ENCODE assay signal across 22 mouse cellular contexts in genomic region chr15:97956416-97956815, GRCm38 (mm10). TPM values are rescaled to one million over a fixed set of nuclear protein-coding genes. Genes with fewer than 3 reads are reported as not detected.
DNase-seq lines count a peak whose midpoint lies in the region; ATAC-seq lines count a peak whose summit lies in the region.
"Had no signal": no experiment of that assay in that cellular context is flagged by ENCODE, and none has a peak within 500 bp of the region (broad histone marks: within the 10 kb centered on the region; RNA-seq: fewer than 3 reads in every experiment).

No protein-coding gene starts in this region.

- H3K4me2 ChIP-seq in forebrain, embryonic 11.5 days (ENCODE audit: low read depth, low read length, severe bottlenecking) = no peak overlapping the region
- H3K4me2 ChIP-seq in forebrain, embryonic 16.5 days (ENCODE audit: low read length) = no peak overlapping the region
- no peak overlapping the region for H3K4me2 ChIP-seq in midbrain, embryonic 11.5 days
- H3K4me2 ChIP-seq in midbrain, embryonic 16.5 days (ENCODE audit: low read length) = no peak overlapping the region
- no peak overlapping the region for H3K4me2 ChIP-seq in embryonic facial prominence, embryonic 12.5 days (replicated peaks)
- H3K4me2 ChIP-seq: heart, embryonic 13.5 days; hindbrain, embryonic 12.5 days; midbrain, embryonic 12.5 days had no signal

- H3K27ac ChIP-seq in forebrain, embryonic 11.5 days (ENCODE audit: low read depth, low read length) = no peak overlapping the region
- no peak overlapping the region for H3K27ac ChIP-seq in forebrain, embryonic 16.5 days (ENCODE audit: low read length)
- no peak overlapping the region for H3K27ac ChIP-seq in midbrain, embryonic 11.5 days (ENCODE audit: low read depth, low read length)
- H3K27ac ChIP-seq in midbrain, embryonic 16.5 days (ENCODE audit: low read length) = no peak overlapping the region
- H3K27ac ChIP-seq in embryonic facial prominence, embryonic 12.5 days = 0 out of 2 replicates have a peak overlapping the region, but pooled peaks have one; percentile 46
- H3K27ac ChIP-seq: heart, embryonic 13.5 days; hindbrain, embryonic 12.5 days; midbrain, embryonic 12.5 days; stomach, postnatal 0 days had no signal

- H3K9me3 ChIP-seq in forebrain, embryonic 11.5 days (ENCODE audit: control insufficient read depth, low read length) = no peaks in the 10 kb centered on the region
- H3K9me3 ChIP-seq in forebrain, embryonic 16.5 days (ENCODE audit: control insufficient read depth, low read length) = no peaks in the 10 kb centered on the region
- no peaks in the 10 kb centered on the region for H3K9me3 ChIP-seq in midbrain, embryonic 11.5 days (ENCODE audit: control insufficient read depth, low read length)
- no peaks in the 10 kb centered on the region for H3K9me3 ChIP-seq in midbrain, embryonic 16.5 days (replicated peaks; ENCODE audit: control insufficient read depth, low read length, poor library complexity, severe bottlenecking)
- H3K9me3 ChIP-seq in embryonic facial prominence, embryonic 12.5 days = no peaks in the 10 kb centered on the region
- H3K9me3 ChIP-seq: heart, embryonic 13.5 days; hindbrain, embryonic 12.5 days; midbrain, embryonic 12.5 days had no signal

- peaks cover 6% of the 10 kb centered on the region; the same call in 1 of the 2 replicates for H3K4me1 ChIP-seq in forebrain, embryonic 11.5 days (replicated peaks; ENCODE audit: control insufficient read depth, insufficient read depth, low read length)
- H3K4me1 ChIP-seq in forebrain, embryonic 16.5 days (replicated peaks; ENCODE audit: control insufficient read depth, insufficient read depth, low read length) = peaks cover 2% of the 10 kb centered on the region; the same call in 1 of the 2 replicates
- H3K4me1 ChIP-seq in midbrain, embryonic 11.5 days (ENCODE audit: control insufficient read depth, insufficient read depth, low read length) = peaks cover 6% of the 10 kb centered on the region
- H3K4me1 ChIP-seq in midbrain, embryonic 16.5 days (ENCODE audit: control insufficient read depth, insufficient read depth, low read length) = peaks cover 2% of the 10 kb centered on the region; the same call in 1 of the 2 replicates
- peaks cover 22% of the 10 kb centered on the region for H3K4me1 ChIP-seq in embryonic facial prominence, embryonic 12.5 days

- H3K27me3 ChIP-seq in forebrain, embryonic 11.5 days (ENCODE audit: control insufficient read depth, insufficient read depth, low read length) = no peaks in the 10 kb centered on the region
- H3K27me3 ChIP-seq in forebrain, embryonic 16.5 days (replicated peaks; ENCODE audit: control insufficient read depth, insufficient read depth, low read length) = no peaks in the 10 kb centered on the region
- H3K27me3 ChIP-seq in midbrain, embryonic 11.5 days (ENCODE audit: control insufficient read depth, insufficient read depth, low read length) = no peaks in the 10 kb centered on the region
- H3K27me3 ChIP-seq in midbrain, embryonic 16.5 days (ENCODE audit: control insufficient read depth, insufficient read depth, low read depth, low read length) = no peaks in the 10 kb centered on the region
- H3K27me3 ChIP-seq in embryonic facial prominence, embryonic 12.5 days = no peaks in the 10 kb centered on the region
- H3K27me3 ChIP-seq: hindbrain, embryonic 12.5 days had no signal

- H3K9ac ChIP-seq in forebrain, embryonic 11.5 days (ENCODE audit: low read length) = no peak overlapping the region
- no peak overlapping the region for H3K9ac ChIP-seq in forebrain, embryonic 16.5 days (replicated peaks; ENCODE audit: low read depth, low read length)
- no peak overlapping the region for H3K9ac ChIP-seq in midbrain, embryonic 11.5 days (ENCODE audit: low read length)
- no peak overlapping the region for H3K9ac ChIP-seq in midbrain, embryonic 16.5 days (ENCODE audit: low read depth, low read length)
- H3K9ac ChIP-seq in embryonic facial prominence, embryonic 12.5 days = 0 out of 2 replicates have a peak overlapping the region, but pooled peaks have one; percentile 27
- H3K9ac ChIP-seq: hindbrain, embryonic 12.5 days; midbrain, embryonic 12.5 days had no signal

- no peak overlapping the region for H3K4me3 ChIP-seq in forebrain, embryonic 11.5 days (ENCODE audit: low read depth, low read length)
- H3K4me3 ChIP-seq in forebrain, embryonic 16.5 days (replicated peaks; ENCODE audit: low read length) = no peak overlapping the region
- no peak overlapping the region for H3K4me3 ChIP-seq in midbrain, embryonic 11.5 days (ENCODE audit: low read depth, low read length)
- H3K4me3 ChIP-seq in midbrain, embryonic 16.5 days (ENCODE audit: low read depth, low read length) = no peak overlapping the region
- no peak overlapping the region for H3K4me3 ChIP-seq in embryonic facial prominence, embryonic 12.5 days
- H3K4me3 ChIP-seq: heart, embryonic 13.5 days; hindbrain, embryonic 12.5 days; midbrain, embryonic 12.5 days had no signal

- H3K36me3 ChIP-seq in forebrain, embryonic 11.5 days (ENCODE audit: control insufficient read depth, insufficient read depth, low read length) = no peaks in the 10 kb centered on the region
- H3K36me3 ChIP-seq in forebrain, embryonic 16.5 days (ENCODE audit: control insufficient read depth, insufficient read depth) = no peaks in the 10 kb centered on the region
- no peaks in the 10 kb centered on the region for H3K36me3 ChIP-seq in midbrain, embryonic 11.5 days (ENCODE audit: control insufficient read depth, insufficient read depth, low read length)
- H3K36me3 ChIP-seq in midbrain, embryonic 16.5 days (ENCODE audit: control insufficient read depth, insufficient read depth, low read length) = no peaks in the 10 kb centered on the region
- no peaks in the 10 kb centered on the region for H3K36me3 ChIP-seq in embryonic facial prominence, embryonic 12.5 days
- H3K36me3 ChIP-seq: heart, embryonic 13.5 days; hindbrain, embryonic 12.5 days; midbrain, embryonic 12.5 days had no signal

- WGBS in forebrain, embryonic 11.5 days = 69% methylated on average over 11 of the region's 11 CpGs
- WGBS in forebrain, embryonic 16.5 days = 56% methylated on average over 11 of the region's 11 CpGs
- 80% methylated on average over 11 of the region's 11 CpGs for WGBS in midbrain, embryonic 11.5 days
- 73% methylated on average over 11 of the region's 11 CpGs for WGBS in midbrain, embryonic 16.5 days
- 59% methylated on average over 11 of the region's 11 CpGs for WGBS in embryonic facial prominence, embryonic 12.5 days

- peak; percentile 51 for DNase-seq in forebrain, embryonic 11.5 days (ENCODE audit: low spot score)
- DNase-seq in midbrain, embryonic 11.5 days (ENCODE audit: low spot score, missing footprints) = peak; percentile 37
- DNase-seq in right cerebral cortex, adult 2 months (ENCODE audit: low spot score in 2 of 2) = no peak
- DNase-seq in urinary bladder, postnatal 10 days (ENCODE audit: low spot score) = no peak
- DNase-seq: adrenal gland, adult 8-10 months; cerebellum, adult 18-20 months; cerebellum, postnatal 25 days; heart, postnatal 14 days; kidney, adult 18-20 months; right cerebral cortex, postnatal 14 days; thymus, adult 2 months; thymus, postnatal 4 days had no signal

- no peak for ATAC-seq in forebrain, embryonic 11.5 days (replicated peaks; ENCODE audit: low FRiP score)
- ATAC-seq in forebrain, embryonic 16.5 days = no peak
- ATAC-seq in midbrain, embryonic 11.5 days (ENCODE audit: low FRiP score) = no peak
- ATAC-seq in midbrain, embryonic 16.5 days = no peak
- no peak for ATAC-seq in embryonic facial prominence, embryonic 12.5 days (ENCODE audit: insufficient number of reproducible peaks, insufficient read depth, low FRiP score, low TSS enrichment)
- ATAC-seq: CD4-positive, CD25-positive, alpha-beta regulatory T cell, adult 4 months; forebrain, embryonic 14.5 days had no signal

RNA-seq across cellular contexts. Expression of gene Tmem106c, which starts 7.6 kb away (rescaled TPM):
- polyA plus RNA-seq in forebrain, embryonic 11.5 days (2014; fragmentation: Nextera tagmentation; extraction: Ambion mirVana) = 44.5 and 47.8 TPM in 2 replicates
- 64.8 and 66.9 TPM in 2 replicates for polyA plus RNA-seq in forebrain, embryonic 16.5 days (2015; fragmentation: Nextera tagmentation; extraction: Ambion mirVana)
- polyA plus RNA-seq in midbrain, embryonic 11.5 days (2014; fragmentation: Nextera tagmentation; extraction: Ambion mirVana) = 60.4 and 62.7 TPM in 2 replicates
- polyA plus RNA-seq in midbrain, embryonic 16.5 days (2015; fragmentation: Nextera tagmentation; extraction: Ambion mirVana) = 52.5 and 57.2 TPM in 2 replicates
- polyA plus RNA-seq in embryonic facial prominence, embryonic 12.5 days (2016; fragmentation: Nextera tagmentation; extraction: Ambion mirVana) = 35.9 and 37.6 TPM in 2 replicates

RNA-seq across cellular contexts. Expression of gene Vdr, which starts 46.0 kb away (rescaled TPM):
- 0.17 and 0.33 TPM in 2 replicates for polyA plus RNA-seq in forebrain, embryonic 11.5 days (2014; fragmentation: Nextera tagmentation; extraction: Ambion mirVana)
- 0.20 TPM in 1 of 2 replicates, not detected in the other for polyA plus RNA-seq in forebrain, embryonic 16.5 days (2015; fragmentation: Nextera tagmentation; extraction: Ambion mirVana)
- polyA plus RNA-seq in midbrain, embryonic 11.5 days (2014; fragmentation: Nextera tagmentation; extraction: Ambion mirVana) = 0.10 and 0.38 TPM in 2 replicates
- 0.05 and 0.15 TPM in 2 replicates for polyA plus RNA-seq in midbrain, embryonic 16.5 days (2015; fragmentation: Nextera tagmentation; extraction: Ambion mirVana)
- 0.60 and 0.97 TPM in 2 replicates for polyA plus RNA-seq in embryonic facial prominence, embryonic 12.5 days (2016; fragmentation: Nextera tagmentation; extraction: Ambion mirVana)

RNA-seq across cellular contexts. Expression of gene Col2a1, which starts 48.1 kb away (rescaled TPM):
- 128 and 143 TPM in 2 replicates for polyA plus RNA-seq in forebrain, embryonic 11.5 days (2014; fragmentation: Nextera tagmentation; extraction: Ambion mirVana)
- 16.6 and 35.1 TPM in 2 replicates for polyA plus RNA-seq in forebrain, embryonic 16.5 days (2015; fragmentation: Nextera tagmentation; extraction: Ambion mirVana)
- polyA plus RNA-seq in midbrain, embryonic 11.5 days (2014; fragmentation: Nextera tagmentation; extraction: Ambion mirVana) = 94.5 and 94.6 TPM in 2 replicates
- 22.6 and 34.8 TPM in 2 replicates for polyA plus RNA-seq in midbrain, embryonic 16.5 days (2015; fragmentation: Nextera tagmentation; extraction: Ambion mirVana)
- polyA plus RNA-seq in embryonic facial prominence, embryonic 12.5 days (2016; fragmentation: Nextera tagmentation; extraction: Ambion mirVana) = 377 and 433 TPM in 2 replicates
- polyA plus RNA-seq: CD4-positive, CD25-positive, alpha-beta regulatory T cell, adult 4 months; liver, adult 2 months had no signal

Comparison
In these comparisons a context has a peak if more than half of its experiments do, and no peak if none do; other contexts are left out.
1. DNase-seq: peak in forebrain, embryonic 11.5 days (single experiment) and midbrain, embryonic 11.5 days (single experiment); none in right cerebral cortex, adult 2 months (0 of 2) and urinary bladder, postnatal 10 days (single experiment).